Mouse (Mus musculus) brain, adult 2 months (tissue): ENCODE measurements at regions not wholly inside any gene's neighbourhood (a gene's known extent, or its start where the extent isn't known, plus 50 kb on each side); places are given as distances from the start of the nearest gene placed in this dataset.

Experiments used
- DNase-seq: peaks from one replicate; pipeline ENCODE4 v3.0.0; 2011; ENCODE audit warnings: low read depth, low spot score

GRCm38 (mm10) chr10:37079535-37079934, 59.2 kb downstream of the Marcks start:
- DNase-seq, result no peak

GRCm38 (mm10) chr10:37078439-37078838, 60.3 kb downstream of the Marcks start:
- peak; percentile 81 for DNase-seq

GRCm38 (mm10) chr10:37077741-37078140, 61.0 kb downstream of the Marcks start:
- no peak for DNase-seq

- DNase-seq, result peak; percentile 89
These were observed 65.9 kb downstream of the Marcks start for GRCm38 (mm10) chr10:37072834-37073233.

- no peak for DNase-seq
These were observed 66.7 kb downstream of the Marcks start for GRCm38 (mm10) chr10:37072061-37072460.

GRCm38 (mm10) chr10:37071420-37071819, 67.3 kb downstream of the Marcks start:
- no peak for DNase-seq
